Comparison of ENCODE assay signal across 8 mouse cellular contexts in genomic region chr1:59253301-59253909, GRCm38 (mm10). TPM values are rescaled to one million over a fixed set of nuclear protein-coding genes. Genes with fewer than 3 reads are reported as not detected.
A peak's percentile ranks its signal among the peaks of the same experiment; 100 is the strongest.
DNase-seq lines count a peak whose midpoint lies in the region; ATAC-seq and TF ChIP-seq lines count a peak whose summit lies in the region.

No protein-coding gene starts in this region.

- TF ChIP-seq EP300 in lung, postnatal 0 days (IDR thresholded peaks at IDR 0.05): no peak
- no peak for TF ChIP-seq EP300 in stomach, postnatal 0 days (optimal IDR thresholded peaks at IDR 0.05)

- WGBS in lung, postnatal 0 days: 5% methylated on average over 13 of the region's 18 CpGs
- WGBS in limb, embryonic 15.5 days: 5% methylated on average over 16 of the region's 18 CpGs
- 7% methylated on average over 14 of the region's 18 CpGs for WGBS in stomach, postnatal 0 days

- peak overlapping the region; percentile 56 for H3K4me2 ChIP-seq in lung, postnatal 0 days (replicated peaks; ENCODE audit: low read depth, low read length)
- H3K4me2 ChIP-seq in limb, embryonic 15.5 days: peak overlapping the region; percentile 40
- H3K4me2 ChIP-seq in stomach, postnatal 0 days (replicated peaks; ENCODE audit: low read depth): peak overlapping the region; percentile 47

- peak; percentile 17 for DNase-seq in adrenal gland, postnatal 14 days
- no peak for DNase-seq in adrenal gland, postnatal 4 days (ENCODE audit: low spot score in 2 of 2)
- DNase-seq in lung, postnatal 0 days (ENCODE audit: low spot score): no peak
- DNase-seq in lung, postnatal 36 days: no peak
- no peak for DNase-seq in stomach, postnatal 0 days (ENCODE audit: low spot score)
- DNase-seq in ovary, postnatal 36 days (ENCODE audit: low spot score): no peak
- DNase-seq in gastrocnemius, postnatal 36 days: no peak

- H3K9ac ChIP-seq in lung, postnatal 0 days (replicated peaks; ENCODE audit: low read depth): no peak overlapping the region
- no peak overlapping the region for H3K9ac ChIP-seq in limb, embryonic 15.5 days
- no peak overlapping the region; the same call in 1 of the 2 replicates for H3K9ac ChIP-seq in stomach, postnatal 0 days (ENCODE audit: low read length)

- H3K4me1 ChIP-seq in lung, postnatal 0 days (ENCODE audit: insufficient read depth, low read depth, low read length): no peaks in the 10 kb centered on the region
- H3K4me1 ChIP-seq in limb, embryonic 15.5 days: peaks cover 20% of the 10 kb centered on the region
- H3K4me1 ChIP-seq in stomach, postnatal 0 days (replicated peaks; ENCODE audit: control insufficient read depth, insufficient read depth): no peaks in the 10 kb centered on the region

- no peak for ATAC-seq in lung, postnatal 0 days
- no peak for ATAC-seq in limb, embryonic 15.5 days (ENCODE audit: insufficient number of reproducible peaks, low FRiP score, low TSS enrichment, low read depth)
- ATAC-seq in stomach, postnatal 0 days (ENCODE audit: low FRiP score, low TSS enrichment): no peak

- intact Hi-C loops in gastrocnemius, postnatal 36 days (cut with DNase I): no loop called here

- no peaks in the 10 kb centered on the region for H3K27me3 ChIP-seq in lung, postnatal 0 days (replicated peaks; ENCODE audit: insufficient read depth, low read length)
- no peaks in the 10 kb centered on the region for H3K27me3 ChIP-seq in limb, embryonic 15.5 days
- H3K27me3 ChIP-seq in stomach, postnatal 0 days (ENCODE audit: control insufficient read depth, insufficient read depth, low read length): no peaks in the 10 kb centered on the region

- no peaks in the 10 kb centered on the region for H3K36me3 ChIP-seq in lung, postnatal 0 days (ENCODE audit: insufficient read depth, low read length)
- H3K36me3 ChIP-seq in limb, embryonic 15.5 days: no peaks in the 10 kb centered on the region
- H3K36me3 ChIP-seq in stomach, postnatal 0 days (ENCODE audit: control insufficient read depth, insufficient read depth, low read length): no peaks in the 10 kb centered on the region

- no peak for TF ChIP-seq CTCF in lung, postnatal 0 days (IDR thresholded peaks at IDR 0.05)
- no peak for TF ChIP-seq CTCF in stomach, postnatal 0 days (IDR thresholded peaks at IDR 0.05; ENCODE audit: low read depth)

- no peak overlapping the region for H3K4me3 ChIP-seq in lung, postnatal 0 days (ENCODE audit: low read depth, low read length)
- peak overlapping the region; percentile 9; the same call in 1 of the 2 replicates for H3K4me3 ChIP-seq in limb, embryonic 15.5 days
- H3K4me3 ChIP-seq in stomach, postnatal 0 days (ENCODE audit: low read depth, low read length): peak overlapping the region; percentile 2; the same call in 1 of the 2 replicates

- H3K9me3 ChIP-seq in lung, postnatal 0 days (ENCODE audit: low read length): no peaks in the 10 kb centered on the region
- H3K9me3 ChIP-seq in limb, embryonic 15.5 days: no peaks in the 10 kb centered on the region
- H3K9me3 ChIP-seq in stomach, postnatal 0 days (ENCODE audit: control insufficient read depth, low read length): no peaks in the 10 kb centered on the region

- no peak overlapping the region for H3K27ac ChIP-seq in lung, postnatal 0 days (ENCODE audit: low read length)
- no peak overlapping the region for H3K27ac ChIP-seq in limb, embryonic 15.5 days
- H3K27ac ChIP-seq in stomach, postnatal 0 days (replicated peaks): no peak overlapping the region

RNA-seq across cellular contexts. Expression of gene Cdk15, which starts 3.3 kb away (rescaled TPM):
- total RNA-seq in adrenal gland, postnatal 14 days (2021): not detected in 2 replicates
- total RNA-seq in adrenal gland, postnatal 4 days (2021): under 1 TPM; 0.20 TPM
- polyA plus RNA-seq in lung, postnatal 0 days (2015; fragmentation: Nextera tagmentation; extraction: Ambion mirVana): 0.13 and 0.35 TPM in 2 replicates
- 0.44 and 0.63 TPM in 2 replicates for polyA plus RNA-seq in limb, embryonic 15.5 days (2015; fragmentation: Nextera tagmentation; extraction: Ambion mirVana)
- 0.31 and 0.49 TPM in 2 replicates for polyA plus RNA-seq in stomach, postnatal 0 days (2015; fragmentation: Nextera tagmentation; extraction: Ambion mirVana)
- total RNA-seq in gastrocnemius, postnatal 36 days (2021): not detected

RNA-seq across cellular contexts. Expression of gene Als2, which starts 16.4 kb away (rescaled TPM):
- 13.2 and 14.4 TPM in 2 replicates for total RNA-seq in adrenal gland, postnatal 14 days (2021)
- total RNA-seq in adrenal gland, postnatal 4 days (2021): 10 to 100 TPM; 15.2 to 16.9 TPM
- 3.4 and 4.0 TPM in 2 replicates for polyA plus RNA-seq in lung, postnatal 0 days (2015; fragmentation: Nextera tagmentation; extraction: Ambion mirVana)
- 7.5 TPM in 2 replicates for polyA plus RNA-seq in limb, embryonic 15.5 days (2015; fragmentation: Nextera tagmentation; extraction: Ambion mirVana)
- 3.4 and 3.6 TPM in 2 replicates for polyA plus RNA-seq in stomach, postnatal 0 days (2015; fragmentation: Nextera tagmentation; extraction: Ambion mirVana)
- 10 to 100 TPM; 13.6 to 16.1 TPM for total RNA-seq in gastrocnemius, postnatal 36 days (2021)
